Mouse (Mus musculus) kidney, embryonic 16.5 days (tissue): ENCODE measurements around the gene Slc25a45. TPM values are rescaled to one million over a fixed set of nuclear protein-coding genes. Genes with fewer than 3 reads are reported as not detected.

Experiments
- ATAC-seq: fragments of 200-750 bp; cut with Nextera tagmentation; 2 replicates; pipeline ENCODE4 v1.8.0; 2017; ENCODE audit warnings: moderate TSS enrichment; ENCODE audit not compliant: low FRiP score, low TSS enrichment
- H3K27ac ChIP-seq: fragments of 300-500 bp; sonication (generic); 2 replicates; pipeline ENCODE4 v1.5.1; 2014; ENCODE audit warnings: low read length
- H3K27me3 ChIP-seq: fragments of 300-500 bp; sonication (generic); 2 replicates; pipeline ENCODE4 v1.6.1; 2014; ENCODE audit warnings: low read length, control low read depth, mixed read lengths; ENCODE audit not compliant: insufficient read depth
- H3K36me3 ChIP-seq: fragments of 300-500 bp; sonication (generic); 2 replicates; pipeline ENCODE4 v1.6.1; 2014; ENCODE audit warnings: low read length, control low read depth, mixed read lengths; ENCODE audit not compliant: insufficient read depth
- H3K4me1 ChIP-seq: fragments of 300-500 bp; sonication (generic); 2 replicates; pipeline ENCODE4 v1.6.1; 2014; ENCODE audit warnings: low read length, control low read depth, mixed read lengths; ENCODE audit not compliant: insufficient read depth
- H3K4me2 ChIP-seq: fragments of 300-500 bp; sonication (generic); replicated peaks from 2 replicates; pipeline ENCODE4 v1.6.1; 2014; ENCODE audit warnings: low read depth, low read length
- H3K4me3 ChIP-seq: fragments of 300-500 bp; sonication (generic); 2 replicates; pipeline ENCODE4 v1.5.1; 2014; ENCODE audit warnings: mild to moderate bottlenecking, low read length
- H3K9ac ChIP-seq: fragments of 300-500 bp; sonication (generic); replicated peaks from 2 replicates; pipeline ENCODE4 v1.6.1; 2014; ENCODE audit warnings: low read length
- H3K9me3 ChIP-seq: fragments of 300-500 bp; sonication (generic); 2 replicates; pipeline ENCODE4 v1.6.1; 2016; ENCODE audit warnings: low read length, control low read depth
- WGBS: fragments of 180-500 bp; shearing (Covaris S2); extraction: QIAGEN DNeasy Blood & Tissue Kit; methylation state at CpG from one replicate; pipeline ENCODE4 v1.1.7; 2014; 5-methylcytosine and 5-hydroxymethylcytosine counted together
- polyA plus RNA-seq: library from polyadenylated mRNA; unstranded; fragments of >200 nt; fragmentation: Nextera tagmentation; extraction: Ambion mirVana; gene quantifications from 2 replicates; pipeline ENCODE4 v1.2.1, GENCODE M21; 2015

Slc25a45 gene
- polyA plus RNA-seq = 14.8 and 15.7 TPM in 2 replicates

DNA sequence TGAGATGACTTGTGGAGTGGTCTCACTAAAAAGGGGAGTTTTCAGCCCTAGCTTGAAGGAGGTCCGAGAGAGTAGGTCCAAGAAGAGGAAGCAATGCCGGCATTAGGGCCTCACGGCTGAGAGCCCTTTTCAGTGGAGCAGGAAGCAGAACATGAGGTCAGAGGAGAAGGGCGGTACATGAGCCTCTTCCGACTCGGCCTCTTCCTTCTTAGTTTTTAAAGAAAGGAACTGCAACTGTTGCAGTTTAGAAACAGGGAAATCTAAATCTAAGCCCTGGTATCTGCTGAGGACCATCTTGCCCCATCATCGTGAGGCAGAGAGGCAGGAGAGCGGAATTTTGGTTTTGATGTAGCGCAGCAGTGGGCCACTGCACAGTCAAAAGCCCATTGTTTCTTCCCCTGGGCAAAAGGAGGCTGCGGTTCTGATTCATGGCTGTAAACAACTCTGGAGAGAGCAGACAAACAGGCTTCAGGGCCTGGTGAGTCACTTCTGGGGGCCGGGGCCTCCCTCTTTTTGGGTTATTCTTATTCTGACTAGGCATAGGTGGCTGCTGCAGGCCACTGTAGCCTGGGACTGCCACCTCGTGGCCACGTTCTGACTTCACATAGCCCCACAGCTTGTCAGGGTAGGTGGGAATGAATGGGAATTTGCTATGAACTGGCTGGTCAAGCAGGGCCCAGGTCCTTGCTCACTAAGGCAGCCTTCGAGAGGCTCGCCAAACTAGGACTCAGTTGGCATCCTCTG lies at the start of gene Slc25a45:
Gene Slc25a45, plus strand, starts transcription at position 191 of the 744 bp plus-strand sequence.
- peak within 1 kb of the TSS; percentile 31 for H3K4me3 ChIP-seq
- 38% methylated on average over 15 of the region's 15 CpGs for WGBS
- H3K4me1 ChIP-seq = peaks cover 40% of the 10 kb centered on the region
- H3K9ac ChIP-seq = peak within 1 kb of the TSS; percentile 66
- H3K4me2 ChIP-seq = peak within 1 kb of the TSS; percentile 45
- peak; percentile 68 for ATAC-seq
- H3K9me3 ChIP-seq = no peaks in the 10 kb centered on the region
- peak within 1 kb of the TSS; percentile 92 for H3K27ac ChIP-seq
- H3K36me3 ChIP-seq = 0 out of 2 replicates have a peak, but pooled peaks cover 2% of the 10 kb centered on the region
- H3K27me3 ChIP-seq = no peaks in the 10 kb centered on the region

DNA sequence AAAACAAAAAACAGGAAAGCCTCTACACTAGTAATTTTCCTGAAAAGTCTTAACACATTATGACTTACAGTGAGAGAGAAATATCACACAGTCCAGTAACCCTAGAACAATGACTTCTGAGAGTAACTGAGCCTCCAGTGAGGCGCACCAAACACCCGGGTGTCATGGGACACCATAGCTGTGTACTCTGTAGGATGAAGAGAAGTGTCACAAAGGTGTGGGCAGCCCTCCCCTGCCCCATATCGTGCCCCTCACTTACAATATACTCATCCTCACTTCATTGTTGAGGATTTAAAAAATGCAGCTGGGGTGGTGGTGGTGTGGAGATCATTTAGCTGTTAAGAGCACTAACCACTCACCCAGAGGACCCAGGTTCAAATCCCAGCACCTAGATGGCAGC lies 49.5 kb upstream of the Slc25a45 start:
- peaks cover 31% of the 10 kb centered on the region for H3K4me1 ChIP-seq
- H3K4me3 ChIP-seq = no peak overlapping the region
- no peaks in the 10 kb centered on the region for H3K36me3 ChIP-seq
- H3K27ac ChIP-seq = no peak overlapping the region
- H3K4me2 ChIP-seq = no peak overlapping the region
- ATAC-seq = no peak
- H3K9me3 ChIP-seq = no peaks in the 10 kb centered on the region
- no peak overlapping the region for H3K9ac ChIP-seq
- H3K27me3 ChIP-seq = no peaks in the 10 kb centered on the region
- 71% methylated on average over 3 of the region's 3 CpGs for WGBS

DNA sequence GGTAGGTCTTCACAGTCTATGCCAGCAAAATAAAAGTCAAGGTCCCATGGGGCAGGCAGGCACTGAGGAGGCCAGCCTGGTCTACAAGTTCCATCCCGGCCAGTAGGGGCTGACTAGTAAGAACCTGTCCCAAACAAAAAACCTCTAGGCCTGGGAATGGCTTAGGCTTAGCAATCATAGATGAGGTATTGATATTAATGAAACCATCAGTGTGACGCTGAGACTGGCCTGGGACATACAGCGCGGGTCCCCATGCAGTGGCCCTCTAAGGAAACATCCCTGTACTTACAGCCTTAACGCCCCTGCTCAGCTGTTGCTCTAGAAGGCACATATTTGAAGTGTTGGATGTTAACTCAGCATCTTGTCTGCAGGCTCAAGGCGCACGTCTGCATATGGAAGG lies 48.7 kb upstream of the Slc25a45 start:
- H3K27me3 ChIP-seq = no peaks in the 10 kb centered on the region
- no peak overlapping the region for H3K9ac ChIP-seq
- WGBS = 91% methylated on average over 7 of the region's 7 CpGs
- no peak overlapping the region for H3K4me2 ChIP-seq
- peaks cover 28% of the 10 kb centered on the region for H3K4me1 ChIP-seq
- H3K36me3 ChIP-seq = no peaks in the 10 kb centered on the region
- no peak overlapping the region for H3K4me3 ChIP-seq
- ATAC-seq = no peak
- no peaks in the 10 kb centered on the region for H3K9me3 ChIP-seq
- no peak overlapping the region for H3K27ac ChIP-seq

DNA sequence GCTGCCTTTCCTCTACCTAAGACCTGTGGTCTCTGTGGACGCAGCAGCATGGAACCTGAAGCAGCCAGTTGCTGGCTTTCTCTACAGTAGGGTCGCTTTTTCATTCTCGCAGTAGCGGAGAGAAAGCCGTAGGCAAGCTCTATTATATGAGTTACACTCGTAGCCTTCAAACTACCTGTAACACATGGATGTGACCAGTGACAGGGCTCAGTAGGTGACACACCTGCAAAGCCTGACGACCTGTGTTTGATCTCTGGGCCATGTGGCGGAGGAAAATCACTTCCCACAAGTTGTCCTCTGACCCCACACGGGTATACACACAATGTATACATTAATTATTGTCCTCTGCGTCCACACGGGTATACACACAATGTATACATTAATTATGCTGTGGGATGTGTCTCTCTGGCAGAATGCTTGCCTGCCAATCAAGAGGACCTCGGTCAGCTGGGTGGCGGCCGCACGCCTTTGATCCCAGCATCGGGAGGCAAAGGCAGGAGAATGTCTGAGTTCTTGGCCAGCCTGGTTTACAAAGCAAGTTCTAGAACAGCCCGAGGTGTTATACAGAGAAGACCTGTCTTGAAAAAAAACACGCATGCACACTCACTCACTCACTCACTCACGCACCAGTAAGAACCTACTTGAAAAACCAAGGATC lies 47.5 kb upstream of the Slc25a45 start:
- Histone ChIP-seq H3K4me1 (peaks cover 16% of the 10 kb centered on the region), H3K9ac (no peak overlapping the region), H3K4me3 (no peak overlapping the region), H3K9me3 (no peaks in the 10 kb centered on the region), H3K27me3 (no peaks in the 10 kb centered on the region), H3K27ac (no peak overlapping the region), H3K4me2 (no peak overlapping the region), H3K36me3 (no peaks in the 10 kb centered on the region)
- ATAC-seq = no peak
- 73% methylated on average over 19 of the region's 19 CpGs for WGBS

DNA sequence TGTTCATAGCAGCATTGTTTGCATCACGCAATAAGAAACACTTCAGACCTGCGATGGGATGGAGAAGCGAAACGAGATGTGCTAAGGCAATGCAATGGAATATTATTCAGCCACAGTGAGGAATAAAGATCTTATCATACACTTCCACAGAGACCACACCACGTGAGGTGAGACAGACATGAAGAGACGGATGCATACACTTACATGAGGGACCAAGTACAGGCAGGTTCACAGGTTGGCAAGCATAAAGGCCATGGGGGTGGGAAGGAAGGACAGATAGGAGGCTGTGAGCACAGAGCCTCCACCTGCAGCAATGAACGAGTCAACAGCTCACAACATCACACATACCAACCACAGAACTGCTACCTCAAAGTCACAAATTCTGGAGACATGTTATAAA lies 46.8 kb upstream of the Slc25a45 start:
- H3K27ac ChIP-seq = no peak overlapping the region
- H3K4me2 ChIP-seq = no peak overlapping the region
- no peaks in the 10 kb centered on the region for H3K27me3 ChIP-seq
- ATAC-seq = no peak
- no peak overlapping the region for H3K4me3 ChIP-seq
- no peaks in the 10 kb centered on the region for H3K36me3 ChIP-seq
- WGBS = 85% methylated on average over 7 of the region's 7 CpGs
- no peaks in the 10 kb centered on the region for H3K9me3 ChIP-seq
- H3K4me1 ChIP-seq = peaks cover 12% of the 10 kb centered on the region
- H3K9ac ChIP-seq = no peak overlapping the region

DNA sequence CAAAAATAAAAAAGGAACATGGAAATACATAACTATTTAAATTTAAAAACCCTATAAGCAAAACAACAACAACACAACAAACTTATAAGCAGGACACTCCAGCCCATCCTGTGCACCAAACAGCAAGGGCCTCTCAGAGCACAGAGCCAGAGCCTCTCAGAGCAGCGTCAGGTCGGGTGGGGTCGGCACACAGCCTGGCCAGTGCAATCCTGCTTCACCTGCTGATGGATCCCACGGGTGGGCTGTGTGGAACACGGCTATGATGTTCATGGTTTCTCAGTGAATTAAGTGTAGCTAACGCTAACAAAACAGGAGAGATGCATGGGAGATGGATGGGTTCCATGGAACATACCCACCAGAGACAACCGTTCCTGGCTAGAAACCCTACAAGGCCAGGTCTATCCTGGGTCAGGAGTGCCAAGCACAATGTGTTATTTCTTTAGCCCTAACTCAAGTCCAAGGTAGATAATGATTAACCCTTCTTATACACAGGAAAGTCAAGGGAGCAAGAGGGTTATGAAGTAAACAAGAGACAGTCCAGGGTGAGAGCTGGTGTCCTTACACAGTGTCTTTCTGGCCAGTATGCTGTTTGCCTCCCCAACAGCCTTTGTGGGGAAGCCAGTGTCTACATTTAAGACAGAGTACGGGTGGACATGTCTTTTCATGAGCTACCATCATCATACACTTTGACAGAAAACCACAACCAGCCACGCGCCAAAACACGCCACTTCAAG lies 46.2 kb upstream of the Slc25a45 start:
- no peaks in the 10 kb centered on the region for H3K27me3 ChIP-seq
- H3K27ac ChIP-seq = peak overlapping the region; percentile 26; the same call in 1 of the 2 replicates
- 82% methylated on average over 11 of the region's 11 CpGs for WGBS
- no peaks in the 10 kb centered on the region for H3K9me3 ChIP-seq
- H3K4me1 ChIP-seq = peaks cover 12% of the 10 kb centered on the region
- no peaks in the 10 kb centered on the region for H3K36me3 ChIP-seq
- no peak overlapping the region for H3K4me2 ChIP-seq
- no peak for ATAC-seq
- no peak overlapping the region for H3K4me3 ChIP-seq
- no peak overlapping the region for H3K9ac ChIP-seq

DNA sequence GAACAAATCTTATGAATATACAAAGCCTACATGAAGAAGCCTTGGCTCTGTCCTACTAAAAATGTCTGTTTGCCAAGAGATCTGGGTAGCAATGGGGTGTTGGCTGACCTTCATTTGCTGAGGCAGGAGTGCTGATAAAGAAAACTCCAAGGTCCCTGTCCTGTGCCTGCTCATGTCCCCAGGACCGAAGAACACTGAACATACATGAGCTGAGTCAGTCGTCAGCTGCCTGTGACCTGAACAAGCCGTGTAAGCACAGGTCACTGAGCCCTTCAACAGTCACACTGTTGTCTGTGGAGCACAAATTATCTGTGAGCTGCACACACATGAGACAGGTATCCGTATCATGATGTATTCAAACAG lies 45.7 kb upstream of the Slc25a45 start:
- H3K4me1 ChIP-seq = peaks cover 12% of the 10 kb centered on the region
- H3K9me3 ChIP-seq = no peaks in the 10 kb centered on the region
- no peak for ATAC-seq
- no peaks in the 10 kb centered on the region for H3K27me3 ChIP-seq
- H3K9ac ChIP-seq = no peak overlapping the region
- peak overlapping the region; percentile 45; the same call in 1 of the 2 replicates for H3K27ac ChIP-seq
- no peak overlapping the region for H3K4me2 ChIP-seq
- no peak overlapping the region for H3K4me3 ChIP-seq
- H3K36me3 ChIP-seq = no peaks in the 10 kb centered on the region
- WGBS = 85% methylated on average over 4 of the region's 4 CpGs

DNA sequence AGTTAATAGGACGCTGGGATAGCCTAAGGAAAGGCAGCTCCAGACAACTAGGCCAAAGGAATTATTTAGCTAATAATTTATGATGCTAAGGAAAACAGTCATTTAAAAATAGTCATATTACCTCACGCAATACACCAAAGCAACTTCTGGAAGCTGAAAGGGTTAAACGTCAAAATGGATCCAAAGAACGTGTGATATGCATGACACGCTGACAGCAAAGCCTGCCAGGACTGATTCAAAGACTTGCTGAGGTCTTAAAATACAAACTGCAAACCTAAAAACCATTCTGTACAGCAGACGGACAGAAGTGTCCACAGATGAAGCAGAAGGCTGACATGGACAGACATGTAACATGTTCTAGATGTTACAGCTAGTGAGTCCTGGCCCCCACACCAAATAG lies 45.3 kb upstream of the Slc25a45 start:
- H3K9me3 ChIP-seq = no peaks in the 10 kb centered on the region
- H3K36me3 ChIP-seq = no peaks in the 10 kb centered on the region
- H3K27ac ChIP-seq = peak overlapping the region; percentile 45; the same call in 1 of the 2 replicates
- no peak overlapping the region for H3K4me2 ChIP-seq
- H3K4me1 ChIP-seq = peaks cover 10% of the 10 kb centered on the region
- H3K4me3 ChIP-seq = no peak overlapping the region
- whole genome bisulfite sequencing = 72% methylated on average over 6 of the region's 6 CpGs
- no peak for ATAC-seq
- no peak overlapping the region for H3K9ac ChIP-seq
- no peaks in the 10 kb centered on the region for H3K27me3 ChIP-seq

DNA sequence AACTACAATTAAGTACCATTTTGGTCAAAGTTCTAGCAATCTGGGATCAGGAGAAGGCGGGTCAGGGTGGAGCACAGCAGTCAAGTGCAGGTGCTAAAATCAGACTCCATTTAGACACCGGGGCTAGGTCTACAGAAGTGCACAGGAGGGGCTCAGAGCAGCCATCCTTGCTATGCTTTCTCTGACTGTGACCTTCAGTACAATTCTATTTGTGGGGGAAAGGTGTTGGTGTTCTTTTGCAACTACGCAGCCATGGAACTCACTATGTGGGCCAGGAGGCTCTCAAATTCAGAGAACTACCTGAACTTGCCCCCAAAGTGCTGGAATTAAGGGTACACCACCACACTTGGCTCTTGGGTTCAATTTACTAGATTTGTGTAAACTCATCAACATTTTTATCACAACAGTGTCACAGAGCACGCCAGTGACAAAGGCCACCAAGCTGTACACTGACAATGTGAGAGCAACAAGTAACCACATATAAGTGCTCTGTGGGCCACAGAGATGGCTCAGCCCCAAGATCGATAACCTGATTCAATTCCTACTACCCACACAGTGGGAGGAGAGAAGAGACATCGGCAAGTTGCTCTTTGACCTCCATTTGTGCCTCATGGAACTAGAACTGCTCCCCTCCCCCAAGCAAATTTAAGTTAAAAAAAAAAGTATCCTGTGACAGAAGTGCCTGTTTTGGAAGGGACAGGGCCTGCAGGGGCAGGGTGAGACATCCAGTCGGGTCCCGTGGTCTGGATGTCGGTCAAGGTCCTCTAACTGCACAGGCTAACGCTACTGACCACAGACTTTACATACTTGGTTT lies 44.1 kb upstream of the Slc25a45 start:
- Histone ChIP-seq H3K36me3 (no peaks in the 10 kb centered on the region), H3K4me2 (no peak overlapping the region), H3K4me3 (no peak overlapping the region), H3K4me1 (peaks cover 4% of the 10 kb centered on the region), H3K9me3 (no peaks in the 10 kb centered on the region), H3K27me3 (no peaks in the 10 kb centered on the region), H3K9ac (no peak overlapping the region), H3K27ac (no peak overlapping the region)
- WGBS = 73% methylated on average over 10 of the region's 10 CpGs
- no peak for ATAC-seq
